Mouse (Mus musculus) limb, embryonic 13.5 days (tissue): ENCODE results near the gene Cfap73. TPM values are rescaled to one million over a fixed set of nuclear protein-coding genes. Genes with fewer than 3 reads are reported as not detected.

Experiments used
- ATAC-seq: fragments of 200-750 bp; cut with Nextera tagmentation; 2 replicates; pipeline ENCODE4 v1.8.0; 2017; ENCODE audit warnings: low read depth, moderate number of reproducible peaks, moderate TSS enrichment; ENCODE audit not compliant: low FRiP score
- H3K27ac ChIP-seq: fragments of 300-500 bp; sonication (generic); 2 replicates; pipeline ENCODE4 v1.5.1; 2015; ENCODE audit warnings: inconsistent platforms, mild to moderate bottlenecking, moderate library complexity
- H3K27me3 ChIP-seq: fragments of 300-500 bp; sonication (generic); 2 replicates; pipeline ENCODE4 v1.6.1; 2015; ENCODE audit warnings: mild to moderate bottlenecking, inconsistent platforms
- H3K36me3 ChIP-seq: fragments of 300-500 bp; sonication (generic); 2 replicates; pipeline ENCODE4 v1.6.1; 2015; ENCODE audit warnings: inconsistent platforms, mild to moderate bottlenecking, moderate library complexity
- H3K4me1 ChIP-seq: fragments of 300-500 bp; sonication (generic); 2 replicates; pipeline ENCODE4 v1.6.1; 2015; ENCODE audit warnings: inconsistent platforms
- H3K4me2 ChIP-seq: fragments of 300-500 bp; sonication (generic); replicated peaks from 2 replicates; pipeline ENCODE4 v1.6.1; 2015; ENCODE audit warnings: inconsistent platforms, mild to moderate bottlenecking, moderate library complexity
- H3K4me3 ChIP-seq: fragments of 300-500 bp; sonication (generic); 2 replicates; pipeline ENCODE4 v1.5.1; 2015; ENCODE audit warnings: moderate library complexity, mild to moderate bottlenecking, inconsistent platforms
- H3K9ac ChIP-seq: fragments of 300-500 bp; sonication (generic); 2 replicates; pipeline ENCODE4 v1.6.1; 2015; ENCODE audit warnings: mild to moderate bottlenecking, inconsistent platforms
- H3K9me3 ChIP-seq: fragments of 300-500 bp; sonication (generic); 2 replicates; pipeline ENCODE4 v1.6.1; 2016; ENCODE audit warnings: inconsistent platforms
- WGBS: fragments of 180-500 bp; shearing (Covaris S2); methylation state at CpG from one replicate; pipeline ENCODE4 v1.1.7; 2015; 5-methylcytosine and 5-hydroxymethylcytosine counted together
- polyA plus RNA-seq: library from polyadenylated mRNA; unstranded; fragments of >200 nt; fragmentation: Nextera tagmentation; extraction: Ambion mirVana; gene quantifications from 2 replicates; pipeline ENCODE4 v1.2.1, GENCODE M21; 2015

Cfap73 gene
- polyA plus RNA-seq, 1 experiment from 2014 or later, result not detected

- Histone ChIP-seq H3K27me3 (no peaks in the 10 kb centered on the region), H3K27ac (no peak overlapping the region), H3K9me3 (no peaks in the 10 kb centered on the region), H3K4me1 (peaks cover 8% of the 10 kb centered on the region), H3K4me3 (no peak overlapping the region), H3K4me2 (no peak overlapping the region), H3K9ac (peak overlapping the region; percentile 45; the same call in 1 of the 2 replicates), H3K36me3 (peaks cover 100% of the 10 kb centered on the region)
- WGBS, result 87% methylated on average over 10 of the region's 10 CpGs
- ATAC-seq, result no peak
These were observed 12.2 kb downstream of the Cfap73 start for GRCm38 (mm10) chr5:120621846-120622197.

- H3K27ac ChIP-seq, result no peak overlapping the region
- H3K9me3 ChIP-seq, result no peaks in the 10 kb centered on the region
- no peak overlapping the region for H3K9ac ChIP-seq
- H3K4me3 ChIP-seq, result no peak overlapping the region
- 93% methylated on average over 23 of the region's 23 CpGs for WGBS
- H3K4me1 ChIP-seq, result peaks cover 8% of the 10 kb centered on the region
- ATAC-seq, result no peak
- H3K27me3 ChIP-seq, result no peaks in the 10 kb centered on the region
- no peak overlapping the region for H3K4me2 ChIP-seq
- H3K36me3 ChIP-seq, result peaks cover 100% of the 10 kb centered on the region
These were observed 12.8 kb downstream of the Cfap73 start for GRCm38 (mm10) chr5:120621078-120621765.

- Histone ChIP-seq H3K4me3 (no peak overlapping the region), H3K4me2 (no peak overlapping the region), H3K9ac (no peak overlapping the region), H3K4me1 (peaks cover 8% of the 10 kb centered on the region), H3K9me3 (peaks cover 5% of the 10 kb centered on the region), H3K36me3 (peaks cover 100% of the 10 kb centered on the region), H3K27ac (no peak overlapping the region), H3K27me3 (no peaks in the 10 kb centered on the region)
- WGBS, result 74% methylated on average over 18 of the region's 18 CpGs
- no peak for ATAC-seq
These were observed 13.5 kb downstream of the Cfap73 start for GRCm38 (mm10) chr5:120620375-120621077.

- peaks cover 12% of the 10 kb centered on the region for H3K4me1 ChIP-seq
- no peak overlapping the region for H3K4me2 ChIP-seq
- no peak overlapping the region for H3K27ac ChIP-seq
- H3K27me3 ChIP-seq, result no peaks in the 10 kb centered on the region
- ATAC-seq, result no peak
- WGBS, result 14% methylated on average over 5 of the region's 5 CpGs
- H3K4me3 ChIP-seq, result no peak overlapping the region
- no peak overlapping the region for H3K9ac ChIP-seq
- H3K36me3 ChIP-seq, result peaks cover 91% of the 10 kb centered on the region
- peaks cover 5% of the 10 kb centered on the region for H3K9me3 ChIP-seq
These were observed 14.8 kb downstream of the Cfap73 start for GRCm38 (mm10) chr5:120619201-120619600.

GRCm38 (mm10) chr5:120618778-120619177 is 15.3 kb downstream of the Cfap73 start:
- H3K4me3 ChIP-seq, result no peak overlapping the region
- peaks cover 16% of the 10 kb centered on the region for H3K4me1 ChIP-seq
- H3K36me3 ChIP-seq, result peaks cover 87% of the 10 kb centered on the region
- H3K27me3 ChIP-seq, result no peaks in the 10 kb centered on the region
- WGBS, result 87% methylated on average over 12 of the region's 12 CpGs
- H3K9ac ChIP-seq, result no peak overlapping the region
- H3K4me2 ChIP-seq, result no peak overlapping the region
- ATAC-seq, result no peak
- H3K27ac ChIP-seq, result no peak overlapping the region
- peaks cover 5% of the 10 kb centered on the region for H3K9me3 ChIP-seq

- WGBS, result 91% methylated on average over 4 of the region's 4 CpGs
- H3K27ac ChIP-seq, result no peak overlapping the region
- H3K4me2 ChIP-seq, result no peak overlapping the region
- H3K27me3 ChIP-seq, result no peaks in the 10 kb centered on the region
- H3K9me3 ChIP-seq, result peaks cover 5% of the 10 kb centered on the region
- no peak for ATAC-seq
- peaks cover 21% of the 10 kb centered on the region for H3K4me1 ChIP-seq
- H3K9ac ChIP-seq, result no peak overlapping the region
- peaks cover 58% of the 10 kb centered on the region for H3K36me3 ChIP-seq
- H3K4me3 ChIP-seq, result no peak overlapping the region
These were observed 18.1 kb downstream of the Cfap73 start for GRCm38 (mm10) chr5:120615903-120616302.

GRCm38 (mm10) chr5:120612822-120613604 is 21.0 kb downstream of the Cfap73 start:
- Histone ChIP-seq H3K4me3 (peak overlapping the region; percentile 64), H3K9ac (peak overlapping the region; percentile 76), H3K4me1 (peaks cover 22% of the 10 kb centered on the region), H3K27ac (peak overlapping the region; percentile 72), H3K36me3 (peaks cover 44% of the 10 kb centered on the region), H3K9me3 (peaks cover 5% of the 10 kb centered on the region), H3K27me3 (no peaks in the 10 kb centered on the region), H3K4me2 (peak overlapping the region; percentile 88)
- ATAC-seq, result peak; percentile 93
- under 1% methylated on average over 69 of the region's 69 CpGs for WGBS

- under 1% methylated on average over 22 of the region's 22 CpGs for WGBS
- H3K9ac ChIP-seq, result peak within 1 kb of the TSS; percentile 76
- H3K36me3 ChIP-seq, result peaks cover 42% of the 10 kb centered on the region
These were observed 21.6 kb downstream of the Cfap73 start, which contains the start of the genes Rita1 and Ddx54 for GRCm38 (mm10) chr5:120612442-120612821. TSS of gene Rita1 (minus strand) at chr5:120612589. TSS of gene Ddx54 (plus strand) at chr5:120612739.

GRCm38 (mm10) chr5:120611416-120611815 is 22.6 kb downstream of the Cfap73 start:
- Histone ChIP-seq H3K4me1 (peaks cover 22% of the 10 kb centered on the region), H3K9ac (peak overlapping the region; percentile 68), H3K27me3 (no peaks in the 10 kb centered on the region), H3K36me3 (peaks cover 34% of the 10 kb centered on the region), H3K4me3 (peak overlapping the region; percentile 64), H3K9me3 (peaks cover 5% of the 10 kb centered on the region), H3K4me2 (peak overlapping the region; percentile 88), H3K27ac (no peak overlapping the region)
- WGBS, result 46% methylated on average over 8 of the region's 8 CpGs
- no peak for ATAC-seq

More at GRCm38 (mm10) chr5:120612442-120612821, 21.6 kb downstream of the Cfap73 start, which contains the start of the genes Rita1 and Ddx54:
- H3K4me2 ChIP-seq, result peak within 1 kb of the TSS; percentile 88
- no peaks in the 10 kb centered on the region for H3K27me3 ChIP-seq
- H3K27ac ChIP-seq, result peak within 1 kb of the TSS; percentile 72
- ATAC-seq, result peak; percentile 83
- H3K9me3 ChIP-seq, result peaks cover 5% of the 10 kb centered on the region
- peak within 1 kb of the TSS; percentile 64 for H3K4me3 ChIP-seq
- H3K4me1 ChIP-seq, result peaks cover 22% of the 10 kb centered on the region

- no peak for ATAC-seq
- Histone ChIP-seq H3K4me1 (peaks cover 22% of the 10 kb centered on the region), H3K9ac (peak overlapping the region; percentile 68), H3K4me3 (peak overlapping the region; percentile 64; the same call in 1 of the 2 replicates), H3K36me3 (peaks cover 31% of the 10 kb centered on the region), H3K4me2 (peak overlapping the region; percentile 88), H3K27me3 (no peaks in the 10 kb centered on the region), H3K9me3 (peaks cover 3% of the 10 kb centered on the region), H3K27ac (no peak overlapping the region)
- WGBS, result 91% methylated on average over 5 of the region's 5 CpGs
These were observed 23.1 kb downstream of the Cfap73 start for GRCm38 (mm10) chr5:120610906-120611305.

GRCm38 (mm10) chr5:120609246-120609775 is 24.7 kb downstream of the Cfap73 start:
- H3K4me2 ChIP-seq, result no peak overlapping the region
- 0 out of 2 replicates have a peak overlapping the region, but pooled peaks have one; percentile 2 for H3K9ac ChIP-seq
- H3K9me3 ChIP-seq, result no peaks in the 10 kb centered on the region
- ATAC-seq, result no peak
- no peaks in the 10 kb centered on the region for H3K27me3 ChIP-seq
- no peak overlapping the region for H3K4me3 ChIP-seq
- peaks cover 23% of the 10 kb centered on the region for H3K4me1 ChIP-seq
- H3K27ac ChIP-seq, result no peak overlapping the region
- WGBS, result 87% methylated on average over 16 of the region's 16 CpGs
- peaks cover 23% of the 10 kb centered on the region for H3K36me3 ChIP-seq
